ENCODE assay signal across 26 mouse cellular contexts in genomic region chr5:27739216-27739615, GRCm38 (mm10).
"Had no signal": no experiment of that assay in that cellular context is flagged by ENCODE, and none has a peak within 500 bp of the region (broad histone marks: within the 10 kb centered on the region; RNA-seq: fewer than 3 reads in every experiment).

No protein-coding gene starts in this region.

- DNase-seq: left cerebral cortex, postnatal 4 days; liver; liver, embryonic 13.5 days; liver, postnatal 0 days; lung, adult 18-20 months; lung, embryonic 14.5 days; lung, postnatal 10 days; lung, postnatal 14 days; lung, postnatal 36 days; lung, postnatal 4 days; midbrain, embryonic 14.5 days had no signal

- H3K4me1 ChIP-seq: limb, embryonic 10.5 days; limb, embryonic 12.5 days; limb, embryonic 13.5 days; limb, embryonic 15.5 days; liver, embryonic 12.5 days; liver, embryonic 13.5 days; liver, embryonic 15.5 days; lung, embryonic 15.5 days; megakaryocyte, embryonic 14.5 days; midbrain, embryonic 10.5 days; midbrain, embryonic 12.5 days; midbrain, embryonic 13.5 days; midbrain, embryonic 15.5 days; neural tube, embryonic 12.5 days; neural tube, embryonic 13.5 days had no signal

- H3K4me3 ChIP-seq: limb, embryonic 10.5 days; limb, embryonic 12.5 days; limb, embryonic 13.5 days; limb, embryonic 15.5 days; liver, embryonic 12.5 days; liver, embryonic 13.5 days; liver, embryonic 15.5 days; lung, embryonic 15.5 days; megakaryocyte, embryonic 14.5 days; midbrain, embryonic 10.5 days; midbrain, embryonic 12.5 days; midbrain, embryonic 13.5 days; midbrain, embryonic 15.5 days; myocyte; neural tube, embryonic 12.5 days; neural tube, embryonic 13.5 days had no signal
